Mouse (Mus musculus): ENCODE results near the gene Fgfr2. TPM values are rescaled to one million over a fixed set of nuclear protein-coding genes. Genes with fewer than 3 reads are reported as not detected.
A peak's percentile ranks its signal among the peaks of the same experiment; 100 is the strongest.

Gene Fgfr2
- polyA plus RNA-seq, 1 experiment, result 114 TPM

DNA sequence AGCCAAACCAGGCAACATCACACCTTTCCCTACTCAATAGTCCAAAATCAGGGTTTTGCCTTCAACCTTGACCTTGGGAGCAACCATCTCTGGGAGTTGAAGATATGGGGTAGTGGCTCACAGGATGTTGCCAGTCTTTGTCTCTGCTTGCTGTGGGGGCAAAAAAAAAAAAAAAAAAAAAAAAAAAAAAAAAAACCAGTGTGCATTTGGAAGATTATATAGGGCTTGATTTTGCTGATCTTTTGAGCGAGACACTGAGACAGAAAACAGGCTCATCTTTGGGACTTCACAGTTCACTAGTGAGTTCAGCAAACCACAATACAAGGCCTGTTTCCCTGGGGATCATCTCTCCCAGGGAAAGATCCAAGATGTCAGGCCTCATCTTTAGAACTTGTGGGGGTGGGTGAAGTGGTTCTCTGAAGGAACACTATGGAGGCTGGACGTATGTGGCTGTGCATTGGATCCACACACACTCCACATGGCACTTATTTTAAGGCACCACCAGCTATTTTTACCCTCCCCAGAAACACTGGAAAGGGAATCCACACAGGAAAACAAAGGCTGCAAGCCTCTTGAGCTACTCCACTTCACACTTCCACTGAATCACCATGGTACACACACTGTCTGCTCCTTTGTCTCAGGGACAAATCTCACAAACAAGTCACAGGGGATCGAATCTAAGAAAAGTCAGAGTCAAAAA is 83.4 kb downstream of the Fgfr2 start:
- DNase-seq, result no peak
- Histone ChIP-seq H3K4me1 (ENCODE audit: control insufficient read depth, insufficient read depth, low read length) (peaks cover 47% of the 10 kb centered on the region), H3K4me3 (replicated peaks; ENCODE audit: extremely low read depth, low read depth, low read length) (no peak overlapping the region)
- WGBS, result 72% methylated on average over 3 of the region's 3 CpGs
- TF ChIP-seq POLR2A (IDR thresholded peaks at IDR 0.05; ENCODE audit: borderline replicate concordance, extremely low read depth, low read depth, low read length) (no peak), CTCF (IDR thresholded peaks at IDR 0.05; ENCODE audit: insufficient read depth, low read length) (no peak)

DNA sequence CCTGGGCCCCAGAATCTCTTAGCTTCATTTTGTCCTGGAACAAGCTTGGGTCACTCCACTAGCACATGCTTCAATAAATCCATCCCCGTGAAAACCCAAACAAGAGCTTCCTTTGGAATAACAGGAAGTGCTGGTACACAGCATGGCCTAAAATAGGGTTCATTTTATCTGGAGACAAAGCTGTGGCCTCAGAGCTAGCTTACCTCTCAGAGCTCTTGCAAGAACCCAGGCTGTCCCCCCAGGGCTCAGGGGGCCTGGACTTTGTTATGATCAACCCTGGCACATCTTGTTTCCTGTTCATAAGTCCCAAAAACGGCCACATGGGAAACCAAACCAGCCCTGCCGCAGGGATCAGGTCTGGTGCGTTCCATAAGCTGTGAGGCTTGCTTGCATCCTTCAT is 85.5 kb downstream of the Fgfr2 start:
- WGBS, result 34% methylated on average over 4 of the region's 4 CpGs
- no peak for DNase-seq

DNA sequence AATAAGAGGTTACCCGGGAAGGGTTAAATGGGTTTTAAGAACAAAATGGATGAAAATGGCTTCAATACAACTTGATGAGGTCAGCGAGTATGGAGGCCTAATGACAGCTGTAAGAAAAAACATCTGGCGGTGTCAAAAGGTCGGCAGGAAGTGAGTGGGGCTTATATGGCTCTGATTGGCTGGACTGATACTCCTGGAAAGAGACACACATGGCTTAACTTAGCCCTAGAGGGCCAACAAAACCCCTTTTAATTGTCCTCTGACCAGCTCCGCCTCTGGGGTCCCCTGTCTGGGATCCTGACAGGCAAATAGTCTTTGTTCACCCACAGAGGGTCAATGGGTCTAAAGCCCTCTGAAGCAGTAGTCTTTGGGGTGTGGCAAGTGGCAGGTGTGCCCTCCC is 85.9 kb downstream of the Fgfr2 start:
- WGBS, result 67% methylated on average over 5 of the region's 5 CpGs
- Histone ChIP-seq H3K4me1 (ENCODE audit: control insufficient read depth, insufficient read depth, low read length) (peaks cover 48% of the 10 kb centered on the region), H3K4me3 (replicated peaks; ENCODE audit: extremely low read depth, low read depth, low read length) (no peak overlapping the region)
- no peak for TF ChIP-seq POLR2A (IDR thresholded peaks at IDR 0.05; ENCODE audit: borderline replicate concordance, extremely low read depth, low read depth, low read length)
- TF ChIP-seq CTCF (IDR thresholded peaks at IDR 0.05; ENCODE audit: insufficient read depth, low read length), result no peak
- no peak for DNase-seq

More for the DNA sequence above, 85.5 kb downstream of the Fgfr2 start:
- Histone ChIP-seq H3K4me1 (ENCODE audit: control insufficient read depth, insufficient read depth, low read length) (peaks cover 49% of the 10 kb centered on the region), H3K4me3 (replicated peaks; ENCODE audit: extremely low read depth, low read depth, low read length) (no peak overlapping the region)
- TF ChIP-seq POLR2A (IDR thresholded peaks at IDR 0.05; ENCODE audit: borderline replicate concordance, extremely low read depth, low read depth, low read length) (no peak), CTCF (IDR thresholded peaks at IDR 0.05; ENCODE audit: insufficient read depth, low read length) (no peak)

GRCm38 (mm10) chr7:133035901-133036300 is 87.2 kb downstream of the Fgfr2 start:
- peaks cover 36% of the 10 kb centered on the region for H3K4me1 ChIP-seq (ENCODE audit: control insufficient read depth, insufficient read depth, low read length)

DNA sequence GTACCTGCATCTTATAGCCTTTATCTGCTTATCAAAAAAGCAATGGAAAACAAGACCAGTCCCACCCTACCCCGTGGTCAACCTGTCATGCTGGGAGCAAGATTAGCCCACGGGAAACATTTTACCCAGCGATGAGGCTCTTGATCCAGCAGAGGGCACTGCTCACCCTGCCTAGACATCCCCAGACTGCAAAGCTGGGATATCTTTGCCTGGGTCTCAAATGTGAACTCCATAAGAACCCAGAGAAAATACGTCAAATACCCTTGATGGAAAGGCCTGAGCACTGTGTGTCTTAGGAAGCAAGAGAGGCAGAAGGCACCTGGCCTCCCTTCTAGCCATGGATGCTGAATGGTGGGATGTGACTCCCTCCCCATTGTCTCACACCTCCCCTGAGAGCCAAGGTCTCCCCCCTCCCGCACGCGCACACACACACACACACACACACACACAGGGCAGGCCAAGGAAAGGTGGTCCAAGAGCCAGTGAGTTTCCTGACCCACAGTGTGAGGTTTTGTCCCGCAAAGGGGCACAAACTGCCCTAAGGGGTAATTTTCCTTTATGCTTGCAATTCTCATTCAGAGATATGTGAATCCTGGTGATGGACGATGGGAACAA is 90.5 kb downstream of the Fgfr2 start:
- peaks cover 23% of the 10 kb centered on the region for H3K4me1 ChIP-seq (ENCODE audit: control insufficient read depth, insufficient read depth, low read length)
- WGBS, result 46% methylated on average over 9 of the region's 9 CpGs
- TF ChIP-seq CTCF (IDR thresholded peaks at IDR 0.05; ENCODE audit: insufficient read depth, low read length), result peak; percentile 96
- no peak for TF ChIP-seq POLR2A (IDR thresholded peaks at IDR 0.05; ENCODE audit: borderline replicate concordance, extremely low read depth, low read depth, low read length)
- peak; percentile 58 for DNase-seq
- no peak overlapping the region for H3K4me3 ChIP-seq (replicated peaks; ENCODE audit: extremely low read depth, low read depth, low read length)

More at GRCm38 (mm10) chr7:133035901-133036300, 87.2 kb downstream of the Fgfr2 start:
- no peak for DNase-seq
- no peak overlapping the region for H3K4me3 ChIP-seq (replicated peaks; ENCODE audit: extremely low read depth, low read depth, low read length)
- TF ChIP-seq CTCF (IDR thresholded peaks at IDR 0.05; ENCODE audit: insufficient read depth, low read length) (no peak), POLR2A (IDR thresholded peaks at IDR 0.05; ENCODE audit: borderline replicate concordance, extremely low read depth, low read depth, low read length) (no peak)

DNA sequence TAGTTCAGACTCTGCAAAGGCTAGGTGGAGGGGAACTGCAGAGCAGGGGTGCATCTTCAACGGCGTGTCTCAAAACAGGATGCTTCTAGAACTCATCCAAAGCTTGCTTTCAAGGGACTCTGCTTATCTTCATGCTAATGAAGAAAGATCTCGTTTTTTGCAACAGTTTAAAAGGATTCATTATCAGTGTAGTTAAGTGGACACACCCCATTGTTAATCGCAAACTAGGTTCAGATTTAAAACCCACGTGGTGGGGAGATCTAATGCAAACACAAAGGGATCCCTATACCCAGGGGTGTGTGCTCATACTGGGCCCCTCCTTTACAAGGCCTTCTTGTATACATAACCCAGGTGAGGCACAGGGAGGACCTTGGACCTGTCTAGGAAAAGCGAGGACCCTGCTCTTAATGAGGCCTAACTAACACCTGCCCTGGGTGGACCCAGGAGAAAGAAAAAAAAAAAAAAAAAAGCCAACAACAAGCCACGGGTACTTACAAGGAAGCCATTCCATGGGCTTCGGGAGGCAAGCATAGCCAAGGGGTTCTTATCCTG is 93.6 kb downstream of the Fgfr2 start:
- H3K4me1 ChIP-seq (ENCODE audit: control insufficient read depth, insufficient read depth, low read length), result peaks cover 16% of the 10 kb centered on the region
- no peak for DNase-seq
- WGBS, result 54% methylated on average over 8 of the region's 8 CpGs

DNA sequence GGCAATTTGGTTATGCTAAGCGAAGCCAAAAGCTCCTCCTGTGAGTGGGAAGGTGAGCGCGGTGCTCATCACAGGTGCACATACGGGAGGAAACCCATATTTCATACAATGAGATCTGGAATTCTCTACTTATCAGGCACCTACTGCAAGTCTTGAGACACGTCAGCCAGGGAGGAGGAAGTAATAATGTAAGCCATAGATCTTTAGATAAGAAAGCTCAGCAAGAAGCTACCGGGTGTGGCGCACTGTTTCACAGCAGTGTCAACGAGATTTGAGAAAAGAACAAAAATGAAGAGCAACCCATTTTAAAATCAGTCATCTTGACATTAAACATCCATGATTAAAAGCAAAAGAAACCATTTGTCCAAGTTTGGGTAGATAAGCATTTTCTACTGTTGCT is 94.1 kb downstream of the Fgfr2 start:
- no peak overlapping the region for H3K4me3 ChIP-seq (replicated peaks; ENCODE audit: extremely low read depth, low read depth, low read length)
- peaks cover 12% of the 10 kb centered on the region for H3K4me1 ChIP-seq (ENCODE audit: control insufficient read depth, insufficient read depth, low read length)
- 58% methylated on average over 8 of the region's 8 CpGs for WGBS
- no peak for DNase-seq
- no peak for TF ChIP-seq POLR2A (IDR thresholded peaks at IDR 0.05; ENCODE audit: borderline replicate concordance, extremely low read depth, low read depth, low read length)
- TF ChIP-seq CTCF (IDR thresholded peaks at IDR 0.05; ENCODE audit: insufficient read depth, low read length), result no peak

More for the DNA sequence above, 93.6 kb downstream of the Fgfr2 start:
- TF ChIP-seq CTCF (IDR thresholded peaks at IDR 0.05; ENCODE audit: insufficient read depth, low read length) (no peak), POLR2A (IDR thresholded peaks at IDR 0.05; ENCODE audit: borderline replicate concordance, extremely low read depth, low read depth, low read length) (no peak)
- H3K4me3 ChIP-seq (replicated peaks; ENCODE audit: extremely low read depth, low read depth, low read length), result no peak overlapping the region

GRCm38 (mm10) chr7:133027930-133028329 is 95.2 kb downstream of the Fgfr2 start:
- Histone ChIP-seq H3K4me3 (replicated peaks; ENCODE audit: extremely low read depth, low read depth, low read length) (no peak overlapping the region), H3K4me1 (ENCODE audit: control insufficient read depth, insufficient read depth, low read length) (peaks cover 9% of the 10 kb centered on the region)
- 93% methylated on average over 4 of the region's 4 CpGs for WGBS
- DNase-seq, result no peak
- TF ChIP-seq CTCF (IDR thresholded peaks at IDR 0.05; ENCODE audit: insufficient read depth, low read length) (no peak), POLR2A (IDR thresholded peaks at IDR 0.05; ENCODE audit: borderline replicate concordance, extremely low read depth, low read depth, low read length) (no peak)

GRCm38 (mm10) chr7:133024694-133025093 is 98.5 kb downstream of the Fgfr2 start:
- DNase-seq, result no peak
- peaks cover 13% of the 10 kb centered on the region for H3K4me1 ChIP-seq (ENCODE audit: control insufficient read depth, insufficient read depth, low read length)
- TF ChIP-seq CTCF (IDR thresholded peaks at IDR 0.05; ENCODE audit: insufficient read depth, low read length), result no peak
- TF ChIP-seq POLR2A (IDR thresholded peaks at IDR 0.05; ENCODE audit: borderline replicate concordance, extremely low read depth, low read depth, low read length), result no peak
- 34% methylated on average over 1 of the region's 1 CpGs for WGBS
- H3K4me3 ChIP-seq (replicated peaks; ENCODE audit: extremely low read depth, low read depth, low read length), result no peak overlapping the region
